Comparison of ENCODE assay signal across 8 mouse cellular contexts in the genomic region with DNA sequence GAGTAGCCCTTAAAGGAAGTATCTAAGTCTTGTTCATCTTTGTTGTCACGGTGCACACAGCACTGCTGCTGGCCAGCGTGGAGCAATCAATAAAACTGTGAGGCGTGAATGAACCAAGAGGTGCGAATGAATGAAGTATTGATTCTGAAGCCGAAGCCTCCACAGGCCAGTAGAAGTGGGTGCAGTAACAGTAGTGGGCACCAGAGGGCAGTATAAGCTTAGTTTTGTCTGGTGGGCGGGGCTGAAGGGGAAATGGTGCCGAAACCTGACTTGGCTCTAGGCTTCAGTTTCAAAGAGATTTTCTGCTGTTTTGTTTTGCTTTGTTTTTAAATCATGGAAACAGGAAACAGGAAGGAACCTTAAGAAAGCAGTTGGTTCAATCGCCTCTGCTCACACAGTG. TPM values are rescaled to one million over a fixed set of nuclear protein-coding genes. Genes with fewer than 3 reads are reported as not detected.
DNase-seq lines count a peak whose midpoint lies in the region; ATAC-seq and TF ChIP-seq lines count a peak whose summit lies in the region.

No protein-coding gene starts in this region.

- no peaks in the 10 kb centered on the region for H3K36me3 ChIP-seq in ES-E14 (ENCODE audit: control insufficient read depth, insufficient read depth, low read length, poor library complexity, severe bottlenecking)
- H3K36me3 ChIP-seq in forebrain, embryonic 15.5 days = no peaks in the 10 kb centered on the region
- no peaks in the 10 kb centered on the region for H3K36me3 ChIP-seq in lung, embryonic 14.5 days (ENCODE audit: insufficient read depth)

- in situ Hi-C loops in ES-E14 (cut with MboI; ENCODE audit: low sequenced_read_pairs in 2 of 2, unreplicated experiment in 2 of 2) = loop anchor here (10.0 to 25.0 kb wide), 2 partner anchors 122 to 420 kb away; no protein-coding TSS in a partner anchor

- H3K27ac ChIP-seq in ES-E14 (ENCODE audit: insufficient read depth, low read depth, low read length, poor library complexity, severe bottlenecking) = no peak overlapping the region
- no peak overlapping the region for H3K27ac ChIP-seq in forebrain, embryonic 15.5 days (replicated peaks)
- H3K27ac ChIP-seq in lung, embryonic 14.5 days (ENCODE audit: low read depth) = no peak overlapping the region

- no peak overlapping the region; the same call in 1 of the 2 replicates for H3K4me2 ChIP-seq in forebrain, embryonic 15.5 days (replicated peaks)
- H3K4me2 ChIP-seq in lung, embryonic 14.5 days = 0 out of 2 replicates have a peak overlapping the region, but pooled peaks have one; percentile 37

- 21% methylated on average over 8 of the region's 8 CpGs for WGBS in forebrain, embryonic 15.5 days
- 10% methylated on average over 8 of the region's 8 CpGs for WGBS in lung, embryonic 14.5 days

- ATAC-seq in forebrain, embryonic 15.5 days (replicated peaks) = peak; percentile 41; the same call in 1 of the 2 replicates
- ATAC-seq in lung, embryonic 14.5 days (ENCODE audit: insufficient read depth) = no peak

- H3K27me3 ChIP-seq in forebrain, embryonic 15.5 days = no peaks in the 10 kb centered on the region
- H3K27me3 ChIP-seq in lung, embryonic 14.5 days (ENCODE audit: insufficient read depth, low read length) = 0 out of 2 replicates have a peak, but pooled peaks cover 3% of the 10 kb centered on the region

- no peaks in the 10 kb centered on the region for H3K4me1 ChIP-seq in ES-E14 (ENCODE audit: control insufficient read depth in 2 of 2, insufficient read depth in 2 of 2, low read length in 2 of 2, poor library complexity in 1 of 2)
- no peaks in the 10 kb centered on the region for H3K4me1 ChIP-seq in forebrain, embryonic 15.5 days
- H3K4me1 ChIP-seq in lung, embryonic 14.5 days (ENCODE audit: insufficient read depth) = no peaks in the 10 kb centered on the region

- no peaks in the 10 kb centered on the region for H3K9me3 ChIP-seq in ES-E14 (ENCODE audit: control insufficient read depth, insufficient read depth, low read depth, low read length)
- H3K9me3 ChIP-seq in forebrain, embryonic 15.5 days = no peaks in the 10 kb centered on the region
- no peaks in the 10 kb centered on the region for H3K9me3 ChIP-seq in lung, embryonic 14.5 days (ENCODE audit: low read depth, low read length)

- no peak overlapping the region for H3K4me3 ChIP-seq in ES-E14 (ENCODE audit: insufficient read depth in 1 of 2, low read depth in 1 of 2, low read length in 2 of 2, poor library complexity in 1 of 2, severe bottlenecking in 1 of 2)
- H3K4me3 ChIP-seq in forebrain, embryonic 15.5 days = no peak overlapping the region
- no peak overlapping the region for H3K4me3 ChIP-seq in lung, embryonic 14.5 days (ENCODE audit: low read depth, low read length)

- intact Hi-C loops in heart, postnatal 36 days (cut with DNase I) = loop anchor here (1.0 to 5.0 kb wide), 4 partner anchors 132 to 540 kb away; a partner anchor contains a TSS

- no peak overlapping the region for H3K9ac ChIP-seq in ES-E14 (ENCODE audit: insufficient read depth, low read depth, low read length, poor library complexity, severe bottlenecking)
- H3K9ac ChIP-seq in forebrain, embryonic 15.5 days (replicated peaks) = no peak overlapping the region
- no peak overlapping the region for H3K9ac ChIP-seq in lung, embryonic 14.5 days

- DNase-seq in ES-E14 (ENCODE audit: low read depth, low spot score) = peak; percentile 17
- DNase-seq in cerebellum, adult 11-12 months = peak; percentile 62
- peak; percentile 80 to 82 for DNase-seq in heart, postnatal 36 days
- DNase-seq in layer of hippocampus, adult 11-12 months (ENCODE audit: low spot score) = peak; percentile 73
- peak; percentile 85 for DNase-seq in lung, embryonic 14.5 days
- peak; percentile 9 for DNase-seq in ovary, adult 18-20 months (ENCODE audit: low spot score)
- DNase-seq in thymus, postnatal 0 days (ENCODE audit: low spot score) = peak; percentile 66

- TF ChIP-seq CTCF in lung, embryonic 14.5 days (IDR thresholded peaks at IDR 0.05; ENCODE audit: low read depth) = peak; percentile 80

TF ChIP-seq in ES-E14, 5 proteins besides CTCF, POLR2A, EP300 and RAD21:
- TF ChIP-seq CHD2 (IDR thresholded peaks at IDR 0.05; ENCODE audit: low read depth, low read length) (no peak), HCFC1 (IDR thresholded peaks at IDR 0.05; ENCODE audit: borderline replicate concordance, insufficient read depth, low read length) (no peak), MAFK (IDR thresholded peaks at IDR 0.05; ENCODE audit: insufficient read depth, low read depth, low read length) (no peak), ZC3H11A (IDR thresholded peaks at IDR 0.05; ENCODE audit: borderline replicate concordance, low read depth, low read length) (peak; percentile 87; the same call in 1 of the 2 replicates), ZNF384 (IDR thresholded peaks at IDR 0.05; ENCODE audit: low read depth, low read length) (no peak)

RNA-seq across cellular contexts. Expression of a gene that starts 42.0 kb away (rescaled TPM):
- total RNA-seq in ES-E14 (2012; rRNA removed) = 0.95 and 1.7 TPM in 2 replicates
- 4.6 and 5.1 TPM in 2 replicates for polyA plus RNA-seq in forebrain, embryonic 15.5 days (2015; fragmentation: Nextera tagmentation; extraction: Ambion mirVana)
- total RNA-seq in heart, postnatal 36 days (2021) = 10 to 100 TPM in 1 of 2 experiments, 1 to 10 TPM in 1; 8.4 to 14.5 TPM
- 15.7 and 16.2 TPM in 2 replicates for polyA plus RNA-seq in lung, embryonic 14.5 days (2014; fragmentation: Nextera tagmentation; extraction: Ambion mirVana)
- 1.4 and 1.5 TPM in 2 replicates for polyA plus RNA-seq in thymus, postnatal 0 days (2015; fragmentation: Nextera tagmentation; extraction: Ambion mirVana)

Comparison
In these comparisons a context has a peak if more than half of its experiments do, and no peak if none do; other contexts are left out.
1. DNase-seq: peak in every context shown above with its lines; median percentile 85 in lung, embryonic 14.5 days; 81 in heart, postnatal 36 days; 73 in layer of hippocampus, adult 11-12 months; 66 in thymus, postnatal 0 days; 62 in cerebellum, adult 11-12 months; 17 in ES-E14; 9 in ovary, adult 18-20 months.